Mouse (Mus musculus) limb, embryonic 14.5 days (tissue): ENCODE results near the gene Abhd17c. TPM values are rescaled to one million over a fixed set of nuclear protein-coding genes. Genes with fewer than 3 reads are reported as not detected.

Source experiments
- ATAC-seq: fragments of 200-750 bp; cut with Nextera tagmentation; 2 replicates; pipeline ENCODE4 v1.8.0; 2017; ENCODE audit warnings: low read depth, moderate number of reproducible peaks, moderate TSS enrichment; ENCODE audit not compliant: low FRiP score
- DNase-seq: peaks from one replicate; pipeline ENCODE4 v3.0.0-alpha.2; 2015; ENCODE audit warnings: low spot score
- H3K27ac ChIP-seq: fragments of 300-500 bp; sonication (generic); replicated peaks from 2 replicates; pipeline ENCODE4 v1.5.1; 2014; ENCODE audit warnings: low read depth, mild to moderate bottlenecking, low read length, moderate library complexity, mixed read lengths
- H3K27me3 ChIP-seq: fragments of 300-500 bp; sonication (generic); 2 replicates; pipeline ENCODE4 v1.6.1; 2014; ENCODE audit warnings: low read length, mixed read lengths; ENCODE audit not compliant: control insufficient read depth, insufficient read depth
- H3K36me3 ChIP-seq: fragments of 300-500 bp; sonication (generic); 2 replicates; pipeline ENCODE4 v1.6.1; 2014; ENCODE audit warnings: mild to moderate bottlenecking, low read length, moderate library complexity, mixed read lengths; ENCODE audit not compliant: control insufficient read depth, insufficient read depth
- H3K4me1 ChIP-seq: fragments of 300-500 bp; sonication (generic); 2 replicates; pipeline ENCODE4 v1.6.1; 2014; ENCODE audit warnings: antibody characterized with exemption, low read length, mixed read lengths; ENCODE audit not compliant: control insufficient read depth, insufficient read depth
- H3K4me2 ChIP-seq: fragments of 300-500 bp; sonication (generic); replicated peaks from 2 replicates; pipeline ENCODE4 v1.6.1; 2014; ENCODE audit warnings: low read depth, mild to moderate bottlenecking, low read length, moderate library complexity; ENCODE audit not compliant: severe bottlenecking
- H3K4me3 ChIP-seq: fragments of 300-500 bp; sonication (generic); replicated peaks from 2 replicates; pipeline ENCODE4 v1.5.1; 2014; ENCODE audit warnings: low read length
- H3K9ac ChIP-seq: fragments of 300-500 bp; sonication (generic); 2 replicates; pipeline ENCODE4 v1.6.1; 2014; ENCODE audit warnings: mild to moderate bottlenecking, low read depth, low read length, moderate library complexity; ENCODE audit not compliant: severe bottlenecking
- H3K9me3 ChIP-seq: fragments of 300-500 bp; sonication (generic); 2 replicates; pipeline ENCODE4 v1.6.1; 2016; ENCODE audit warnings: low read length; ENCODE audit not compliant: control insufficient read depth
- POLR2A ChIP-seq: fragments of 200-500 bp; IDR thresholded peaks from 2 replicates; pipeline ENCODE4 v1.8.0; 2012; ENCODE audit warnings: inconsistent platforms, mild to moderate bottlenecking, moderate library complexity, borderline replicate concordance; ENCODE audit not compliant: insufficient read depth, insufficient read length; ENCODE audit errors: extremely low read depth
- WGBS: fragments of 180-500 bp; shearing (Covaris S2); extraction: QIAGEN DNeasy Blood & Tissue Kit; methylation state at CpG from one replicate; pipeline ENCODE4 v1.1.7; 2014; 5-methylcytosine and 5-hydroxymethylcytosine counted together
- polyA plus RNA-seq, 2 experiments: library from polyadenylated mRNA; depleted of rRNA in 1 of 2; stranded (reverse) in 1 of 2; unstranded in 1 of 2; fragments of >200 nt; fragmentation: Nextera tagmentation in 1 of 2; extraction: Ambion mirVana in 1 of 2; gene quantifications; 2 replicates each; pipeline versions ENCODE4 v1.2.1 to v1.2.3; 2012 to 2014

Gene Abhd17c
- polyA plus RNA-seq, 2 experiments, result 41.5 to 45.6 TPM

- Histone ChIP-seq H3K9ac (no peak overlapping the region), H3K4me2 (no peak overlapping the region), H3K4me3 (no peak overlapping the region), H3K4me1 (peaks cover 13% of the 10 kb centered on the region; the same call in 1 of the 2 replicates), H3K27me3 (no peaks in the 10 kb centered on the region), H3K9me3 (no peaks in the 10 kb centered on the region), H3K27ac (no peak overlapping the region), H3K36me3 (peaks cover 27% of the 10 kb centered on the region)
- no peak for TF ChIP-seq POLR2A
- DNase-seq (no peak), ATAC-seq (no peak)
- 56% methylated on average over 3 of the region's 3 CpGs for WGBS
These were observed 36.9 kb downstream of the Abhd17c start for GRCm38 (mm10) chr7:84114775-84115174.

- Histone ChIP-seq H3K9ac (no peak overlapping the region), H3K9me3 (no peaks in the 10 kb centered on the region), H3K4me3 (no peak overlapping the region), H3K27ac (no peak overlapping the region), H3K4me2 (no peak overlapping the region), H3K4me1 (peaks cover 9% of the 10 kb centered on the region; the same call in 1 of the 2 replicates), H3K36me3 (peaks cover 35% of the 10 kb centered on the region), H3K27me3 (no peaks in the 10 kb centered on the region)
- DNase-seq, result no peak
- TF ChIP-seq POLR2A, result no peak
- ATAC-seq, result no peak
- WGBS, result 81% methylated on average over 8 of the region's 8 CpGs
These were observed 38.7 kb downstream of the Abhd17c start for GRCm38 (mm10) chr7:84113035-84113390.

- H3K9me3 ChIP-seq, result no peaks in the 10 kb centered on the region
- no peaks in the 10 kb centered on the region for H3K27me3 ChIP-seq
- no peak overlapping the region for H3K9ac ChIP-seq
- H3K36me3 ChIP-seq, result peaks cover 35% of the 10 kb centered on the region
- TF ChIP-seq POLR2A, result no peak
- no peak overlapping the region for H3K4me2 ChIP-seq
- WGBS, result 80% methylated on average over 6 of the region's 6 CpGs
- no peak overlapping the region for H3K4me3 ChIP-seq
- no peak overlapping the region for H3K27ac ChIP-seq
- ATAC-seq (no peak), DNase-seq (no peak)
- peaks cover 6% of the 10 kb centered on the region; the same call in 1 of the 2 replicates for H3K4me1 ChIP-seq
These were observed 39.2 kb downstream of the Abhd17c start for GRCm38 (mm10) chr7:84112351-84113034.

GRCm38 (mm10) chr7:84111716-84112350 is 39.9 kb downstream of the Abhd17c start:
- no peak for ATAC-seq
- no peak for TF ChIP-seq POLR2A
- no peak overlapping the region for H3K4me3 ChIP-seq

GRCm38 (mm10) chr7:84106942-84107341 is 44.8 kb downstream of the Abhd17c start:
- peaks cover 18% of the 10 kb centered on the region for H3K36me3 ChIP-seq
- H3K27ac ChIP-seq, result no peak overlapping the region
- no peak overlapping the region for H3K9ac ChIP-seq
- 97% methylated on average over 1 of the region's 1 CpGs for WGBS
- DNase-seq (no peak), ATAC-seq (no peak)
- TF ChIP-seq POLR2A, result no peak
- no peaks in the 10 kb centered on the region for H3K27me3 ChIP-seq
- no peaks in the 10 kb centered on the region for H3K9me3 ChIP-seq
- no peaks in the 10 kb centered on the region for H3K4me1 ChIP-seq
- H3K4me2 ChIP-seq, result no peak overlapping the region
- H3K4me3 ChIP-seq, result no peak overlapping the region

More at GRCm38 (mm10) chr7:84111716-84112350, 39.9 kb downstream of the Abhd17c start:
- WGBS, result 68% methylated on average over 10 of the region's 10 CpGs
- Histone ChIP-seq H3K4me1 (0 out of 2 replicates have a peak, but pooled peaks cover 2% of the 10 kb centered on the region), H3K4me2 (no peak overlapping the region), H3K9ac (no peak overlapping the region), H3K27ac (no peak overlapping the region), H3K27me3 (no peaks in the 10 kb centered on the region), H3K9me3 (no peaks in the 10 kb centered on the region), H3K36me3 (peaks cover 35% of the 10 kb centered on the region)
- DNase-seq, result no peak
